Mouse (Mus musculus) bone marrow macrophage, adult 2 months (primary cell): ENCODE data around the gene Ctsw. TPM values are rescaled to one million over a fixed set of nuclear protein-coding genes. Genes with fewer than 3 reads are reported as not detected.

Experiments
- H3K27ac ChIP-seq: 2 replicates; pipeline ENCODE4 v1.5.1; 2012; ENCODE audit warnings: low read depth, low read length; ENCODE audit not compliant: insufficient read depth
- H3K4me1 ChIP-seq: 2 replicates; pipeline ENCODE4 v1.6.1; 2012; ENCODE audit warnings: low read length; ENCODE audit not compliant: control insufficient read depth, insufficient read depth
- H3K4me3 ChIP-seq: 2 replicates; pipeline ENCODE4 v1.5.1; 2012; ENCODE audit warnings: mild to moderate bottlenecking, low read length, moderate library complexity; ENCODE audit not compliant: insufficient read depth
- CTCF ChIP-seq: IDR thresholded peaks from 2 replicates; pipeline ENCODE4 v1.5.1; 2012; ENCODE audit warnings: low read depth, mild to moderate bottlenecking, low read length, moderate library complexity
- POLR2A ChIP-seq: IDR thresholded peaks from 2 replicates; pipeline ENCODE4 v1.6.1; 2012; ENCODE audit warnings: mild to moderate bottlenecking, low read depth, low read length, borderline replicate concordance
- polyA plus RNA-seq: library from polyadenylated mRNA; stranded (reverse); fragments of >200 nt; gene quantifications from 2 replicates; pipeline ENCODE4 v1.2.4, GENCODE M21; 2012; ENCODE audit not compliant: missing spikeins, insufficient read depth, insufficient read length

The Ctsw gene
- polyA plus RNA-seq, 1 experiment = not detected

DNA sequence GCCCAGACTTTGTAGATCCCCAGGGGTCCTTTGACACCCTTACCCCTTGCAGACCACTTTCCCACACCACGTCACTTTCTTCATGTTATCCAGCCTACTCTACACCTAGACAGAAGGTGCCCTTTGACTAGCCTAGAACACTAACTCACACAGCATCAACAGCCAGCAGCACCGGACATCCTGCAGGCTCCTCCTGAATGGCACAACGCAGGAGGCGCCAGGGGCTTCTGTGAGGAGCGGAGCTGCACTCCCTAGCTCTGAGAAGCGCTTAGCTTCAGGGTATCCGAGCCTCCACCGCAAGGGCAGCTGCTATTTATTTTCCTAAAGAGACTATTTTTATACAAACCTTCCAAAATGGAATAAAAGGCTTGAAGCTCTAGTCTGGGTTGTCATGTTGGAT, 12.7 kb downstream of the Ctsw start:
- TF ChIP-seq CTCF (no peak), POLR2A (no peak)
- Histone ChIP-seq H3K4me1 (peaks cover 8% of the 10 kb centered on the region), H3K27ac (no peak overlapping the region), H3K4me3 (no peak overlapping the region)

DNA sequence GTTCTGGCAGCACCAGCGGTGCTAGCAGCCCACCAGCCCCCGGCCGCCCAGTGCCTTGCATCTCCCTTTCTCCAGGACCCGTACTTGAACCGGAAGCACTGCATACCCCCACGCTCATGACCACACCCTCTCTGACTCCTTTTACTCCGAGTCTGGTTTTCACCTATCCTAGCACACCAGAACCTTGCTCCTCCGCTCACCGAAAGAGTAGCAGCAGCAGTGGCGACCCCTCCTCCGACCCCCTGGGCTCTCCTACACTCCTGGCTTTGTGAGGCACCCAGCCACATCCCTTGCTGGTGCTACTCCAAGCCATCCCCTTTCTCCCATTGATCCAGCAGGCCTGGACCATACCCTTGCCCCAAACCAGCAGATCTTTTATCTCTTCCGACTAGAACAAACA, 13.3 kb downstream of the Ctsw start:
- TF ChIP-seq CTCF (no peak), POLR2A (no peak)
- Histone ChIP-seq H3K4me1 (peaks cover 8% of the 10 kb centered on the region), H3K27ac (no peak overlapping the region), H3K4me3 (no peak overlapping the region)

DNA sequence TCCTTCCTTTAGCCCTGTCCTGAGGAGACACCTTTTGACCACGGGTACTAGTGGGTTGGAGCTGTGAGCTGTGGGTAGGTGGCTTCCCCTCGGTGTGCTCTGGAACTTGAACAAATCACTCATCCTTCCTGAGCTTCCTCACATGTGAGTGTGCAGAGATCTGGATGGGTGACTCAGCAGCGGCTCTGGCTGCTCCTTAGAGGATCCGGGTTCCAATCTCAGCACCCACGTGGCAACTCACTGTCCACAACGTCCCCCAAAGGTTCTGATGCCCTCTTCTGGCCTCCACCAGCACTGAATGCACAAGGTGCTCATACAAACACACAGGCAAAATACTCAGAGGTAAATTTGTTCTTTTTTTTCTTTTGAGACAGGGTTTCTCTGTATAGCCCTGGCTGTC, 16.5 kb downstream of the Ctsw start:
- TF ChIP-seq CTCF (no peak), POLR2A (no peak)
- no peak overlapping the region for H3K4me3 ChIP-seq

DNA sequence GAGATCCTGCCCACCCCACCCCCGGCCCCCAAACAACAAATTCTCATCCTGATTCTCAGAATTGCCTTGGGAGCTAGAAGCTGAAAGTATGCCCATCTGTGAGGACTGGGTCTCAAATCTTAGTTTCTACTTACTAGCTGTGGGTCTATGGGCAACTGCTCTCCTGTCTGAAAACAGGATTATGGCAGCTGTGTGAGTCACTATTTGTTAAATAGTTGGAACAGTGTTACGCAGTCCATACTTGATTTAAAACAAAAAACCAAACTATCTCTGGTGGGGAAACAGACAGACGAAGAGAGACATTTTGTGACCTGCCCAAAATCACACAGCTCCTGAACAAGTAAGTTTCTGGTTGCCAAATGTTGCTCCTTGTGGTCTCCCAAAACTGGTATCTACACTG, 18.6 kb downstream of the Ctsw start:
- H3K4me3 ChIP-seq = no peak overlapping the region
- TF ChIP-seq CTCF (no peak), POLR2A (no peak)
- no peak overlapping the region for H3K27ac ChIP-seq
- H3K4me1 ChIP-seq = peaks cover 5% of the 10 kb centered on the region

More for the DNA sequence above, 16.5 kb downstream of the Ctsw start:
- Histone ChIP-seq H3K4me1 (peaks cover 9% of the 10 kb centered on the region), H3K27ac (no peak overlapping the region)

DNA sequence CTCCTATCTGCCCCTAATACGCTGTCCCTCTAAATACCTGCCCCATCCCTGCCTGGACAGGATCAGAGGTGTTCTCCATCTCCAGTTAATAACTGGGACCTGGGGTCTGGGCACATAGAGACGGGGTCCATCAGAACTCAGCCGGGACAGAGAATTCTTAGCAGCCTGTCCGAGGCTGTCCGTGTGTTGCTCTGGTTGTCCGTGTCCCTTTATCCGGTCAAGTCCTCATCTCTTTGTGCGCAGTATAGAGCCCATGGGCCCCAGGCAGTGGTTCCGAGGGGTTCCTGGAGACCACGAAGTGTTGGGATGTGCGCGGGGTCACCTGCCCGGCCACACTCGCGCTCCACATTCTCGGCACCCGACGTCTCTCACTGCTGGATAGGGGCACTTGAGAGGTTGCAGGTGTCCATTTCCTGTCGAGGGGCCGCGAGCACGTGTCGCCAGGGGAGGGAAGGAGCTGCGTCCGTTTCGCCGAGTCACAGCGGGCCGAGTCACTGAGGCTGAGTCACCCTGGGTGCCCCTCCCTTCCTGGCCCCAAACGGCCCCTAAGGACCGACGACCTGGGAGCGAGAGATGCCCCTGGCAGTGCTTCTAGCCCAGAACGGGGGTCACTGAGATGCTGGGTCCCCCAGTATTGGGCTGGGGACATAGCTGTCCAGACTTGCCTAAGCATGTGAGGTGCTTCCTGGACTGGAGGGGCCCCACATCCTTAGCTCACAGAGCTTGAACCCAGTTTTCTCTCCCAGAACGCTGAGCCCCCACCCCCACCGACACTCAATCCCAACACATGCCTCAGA, 19.8 kb downstream of the Ctsw start:
- peaks cover 5% of the 10 kb centered on the region for H3K4me1 ChIP-seq

DNA sequence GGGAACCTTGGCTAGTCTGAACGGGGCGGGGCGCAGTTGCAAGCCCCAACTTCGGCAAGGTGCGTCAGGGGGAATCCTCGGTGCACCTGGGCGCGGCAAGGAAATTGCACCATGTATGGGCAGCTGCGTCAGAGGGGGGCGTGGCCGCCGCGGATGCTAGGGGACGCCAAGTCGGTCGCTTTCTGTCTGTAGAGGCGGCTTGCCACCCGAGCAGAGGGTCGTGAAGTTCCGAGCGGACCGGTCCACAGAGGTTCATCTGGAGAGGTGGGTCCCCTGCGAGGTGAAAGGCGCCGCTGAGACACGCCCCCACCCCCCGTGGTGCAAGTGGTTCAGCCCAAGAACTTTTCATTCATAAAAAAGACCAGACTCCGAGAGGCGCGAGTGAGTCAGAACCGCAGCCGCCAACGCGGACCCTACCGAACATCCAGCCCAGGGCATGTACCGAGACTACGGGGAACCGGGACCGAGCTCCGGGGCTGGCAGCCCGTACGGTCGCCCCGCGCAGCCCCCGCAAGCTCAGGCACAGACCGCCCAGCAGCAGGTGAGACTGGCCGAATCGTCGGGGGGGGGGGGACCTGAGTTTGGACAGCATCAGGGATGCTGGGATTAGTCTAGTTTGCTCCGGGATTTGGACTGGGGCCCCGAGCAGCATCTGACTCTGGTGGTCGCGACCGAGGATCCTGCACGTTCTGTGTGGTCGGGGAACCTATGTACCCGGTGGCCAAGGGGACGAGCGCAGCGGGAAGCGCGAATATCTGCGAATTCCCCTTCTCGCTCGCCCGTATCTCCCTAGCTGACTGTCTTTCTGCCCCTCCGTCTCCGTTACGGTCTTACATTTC, 20.6 kb downstream of the Ctsw start, which contains the start of gene Fosl1:
Gene Fosl1 (plus strand): TSS at position 33 of the 839 bp plus-strand sequence.
- H3K27ac ChIP-seq = no peak within 1 kb of the TSS
- peaks cover 5% of the 10 kb centered on the region for H3K4me1 ChIP-seq
- H3K4me3 ChIP-seq = peak within 1 kb of the TSS; percentile 73
- TF ChIP-seq POLR2A (no peak), CTCF (no peak)

More for the DNA sequence above, 19.8 kb downstream of the Ctsw start:
- TF ChIP-seq POLR2A (no peak), CTCF (no peak)
- Histone ChIP-seq H3K4me3 (peak overlapping the region; percentile 73), H3K27ac (no peak overlapping the region)

DNA sequence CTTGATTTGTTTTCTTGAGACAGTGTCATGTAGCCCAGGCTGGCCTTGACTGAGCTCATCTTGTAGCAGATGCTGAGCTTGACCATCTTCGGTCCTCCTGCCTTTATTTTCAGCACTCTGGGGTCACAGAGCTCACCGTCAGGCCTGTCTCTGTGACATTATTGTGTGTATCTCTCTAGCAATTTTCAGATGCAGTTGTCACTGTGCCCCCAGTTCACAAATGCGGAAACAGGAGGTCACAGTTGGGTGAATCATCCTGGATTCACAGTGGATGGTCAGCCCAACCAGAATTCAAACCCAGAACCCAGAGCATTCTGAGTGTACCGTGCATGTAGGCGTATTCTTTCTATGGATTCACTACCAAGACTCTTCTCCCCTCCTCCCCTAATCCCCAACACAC, 22.6 kb downstream of the Ctsw start:
- H3K4me1 ChIP-seq = peaks cover 5% of the 10 kb centered on the region
- H3K4me3 ChIP-seq = no peak overlapping the region
- TF ChIP-seq CTCF (no peak), POLR2A (no peak)
- no peak overlapping the region for H3K27ac ChIP-seq

DNA sequence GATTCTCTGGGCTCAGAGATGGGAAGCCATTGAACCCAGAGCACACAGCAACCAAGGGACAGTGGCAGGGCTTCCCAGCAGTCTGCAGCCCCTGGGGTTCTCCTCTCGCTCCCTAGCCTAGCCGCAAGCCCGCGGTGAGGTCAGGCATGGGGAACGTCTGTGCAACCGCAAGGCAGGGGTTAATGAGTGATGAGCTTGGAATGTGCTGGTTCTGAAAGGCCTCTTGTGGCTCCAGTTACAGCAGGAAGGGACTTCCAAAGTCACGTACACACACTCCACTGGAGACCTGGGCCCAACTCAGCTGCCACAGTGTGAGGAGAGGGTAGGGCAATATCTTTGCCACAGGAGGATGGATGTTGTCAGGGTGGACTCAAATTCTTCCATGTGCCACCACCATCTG, 23.4 kb downstream of the Ctsw start:
- Histone ChIP-seq H3K4me3 (no peak overlapping the region), H3K27ac (no peak overlapping the region), H3K4me1 (peaks cover 5% of the 10 kb centered on the region)
- TF ChIP-seq CTCF (no peak), POLR2A (no peak)

DNA sequence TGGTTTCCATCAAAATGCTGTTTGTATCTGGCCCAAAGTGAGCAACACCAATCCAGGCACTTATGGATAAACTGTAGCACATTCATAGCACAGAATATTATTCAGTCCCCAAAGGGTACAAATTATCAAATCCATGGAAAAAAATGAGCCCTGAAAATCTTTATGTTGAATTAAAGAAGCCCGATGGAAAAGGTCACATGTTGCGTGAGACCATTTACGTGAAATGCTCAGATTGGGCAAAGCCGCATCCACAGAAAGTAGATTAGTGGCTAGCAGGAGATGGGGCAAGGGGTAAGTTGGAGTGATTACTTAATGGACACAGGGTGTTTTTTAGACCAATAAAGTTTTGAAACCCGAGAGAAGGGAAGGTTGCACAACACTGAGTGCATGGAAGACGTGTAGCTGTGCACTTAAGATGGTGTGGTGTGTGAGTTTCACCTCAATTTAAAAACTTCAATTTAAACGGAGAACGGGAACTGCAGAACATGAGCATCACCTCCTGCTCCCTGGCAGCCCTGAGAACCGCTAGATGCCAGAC, 23.9 kb downstream of the Ctsw start:
- no peak overlapping the region for H3K27ac ChIP-seq
- H3K4me3 ChIP-seq = no peak overlapping the region
- H3K4me1 ChIP-seq = peaks cover 5% of the 10 kb centered on the region
- TF ChIP-seq POLR2A (no peak), CTCF (no peak)
